7 mouse cellular contexts compared by ENCODE assay signal in the genomic region with DNA sequence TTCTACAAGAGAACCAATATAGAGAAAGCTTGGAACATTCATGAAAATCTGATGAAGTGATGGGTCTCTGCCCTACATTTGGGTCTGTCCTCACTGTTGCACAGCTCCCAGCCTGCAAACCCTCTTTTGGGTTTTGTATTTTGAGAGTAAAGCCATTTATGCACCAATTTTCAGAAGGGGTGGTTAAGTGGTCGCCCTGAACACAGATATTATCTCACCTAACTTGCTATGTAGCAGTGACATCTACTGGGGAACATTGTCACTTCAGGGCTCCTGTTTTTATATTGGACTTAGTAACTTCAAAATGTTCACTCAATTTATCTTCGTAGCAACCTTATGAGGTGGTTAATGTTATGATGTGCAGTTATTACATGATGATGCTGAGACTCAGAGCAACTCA.
DNase-seq lines count a peak whose midpoint lies in the region; ATAC-seq lines count a peak whose summit lies in the region.

No protein-coding gene starts in this region.

- H3K27ac ChIP-seq in intestine, embryonic 14.5 days (ENCODE audit: low read depth) = no peak overlapping the region
- no peak overlapping the region for H3K27ac ChIP-seq in intestine, embryonic 16.5 days (ENCODE audit: low read length)

- H3K9ac ChIP-seq in intestine, embryonic 14.5 days (ENCODE audit: low read length) = no peak overlapping the region
- no peak overlapping the region for H3K9ac ChIP-seq in intestine, embryonic 16.5 days (ENCODE audit: low read depth, low read length)

- H3K4me2 ChIP-seq in intestine, embryonic 14.5 days (ENCODE audit: low read length) = no peak overlapping the region
- H3K4me2 ChIP-seq in intestine, embryonic 16.5 days (ENCODE audit: low read depth, low read length) = no peak overlapping the region

- peak; percentile 55 for DNase-seq in intestine, embryonic 14.5 days (ENCODE audit: low spot score)
- peak; percentile 12 for DNase-seq in Muller cell, postnatal 12 days (ENCODE audit: inconsistent ontology term)
- peak; percentile 60 for DNase-seq in brain, embryonic 18.5 days (ENCODE audit: low read depth, low spot score)
- DNase-seq in layer of hippocampus, postnatal 10 days (ENCODE audit: low spot score in 2 of 2) = peak; percentile 42 to 57
- DNase-seq in ovary, adult 18-20 months (ENCODE audit: low spot score) = no peak
- DNase-seq in neural tube, embryonic 10.5 days (ENCODE audit: extremely low spot score, low spot score) = no peak

- 49% methylated on average over 2 of the region's 2 CpGs for WGBS in intestine, embryonic 14.5 days
- 45% methylated on average over 2 of the region's 2 CpGs for WGBS in intestine, embryonic 16.5 days

- H3K9me3 ChIP-seq in intestine, embryonic 14.5 days (ENCODE audit: control insufficient read depth, low read length) = no peaks in the 10 kb centered on the region
- H3K9me3 ChIP-seq in intestine, embryonic 16.5 days (ENCODE audit: control insufficient read depth, low read length) = no peaks in the 10 kb centered on the region

- H3K36me3 ChIP-seq in intestine, embryonic 14.5 days (ENCODE audit: control insufficient read depth, insufficient read depth, low read length) = no peaks in the 10 kb centered on the region
- no peaks in the 10 kb centered on the region for H3K36me3 ChIP-seq in intestine, embryonic 16.5 days (ENCODE audit: control insufficient read depth, insufficient read depth, low read length)

- peaks cover 6% of the 10 kb centered on the region; the same call in 1 of the 2 replicates for H3K4me1 ChIP-seq in intestine, embryonic 14.5 days (replicated peaks; ENCODE audit: control insufficient read depth, insufficient read depth, low read length)
- H3K4me1 ChIP-seq in intestine, embryonic 16.5 days (ENCODE audit: control insufficient read depth, insufficient read depth, low read length) = no peaks in the 10 kb centered on the region

- no peaks in the 10 kb centered on the region for H3K27me3 ChIP-seq in intestine, embryonic 14.5 days (replicated peaks; ENCODE audit: control insufficient read depth, insufficient read depth, low read length)
- no peaks in the 10 kb centered on the region for H3K27me3 ChIP-seq in intestine, embryonic 16.5 days (replicated peaks; ENCODE audit: control insufficient read depth, insufficient read depth, low read length)

- H3K4me3 ChIP-seq in intestine, embryonic 14.5 days (ENCODE audit: low read depth, low read length) = no peak overlapping the region
- no peak overlapping the region for H3K4me3 ChIP-seq in intestine, embryonic 16.5 days (ENCODE audit: low read length)

- ATAC-seq in intestine, embryonic 14.5 days (replicated peaks; ENCODE audit: low FRiP score, low TSS enrichment, low read depth) = no peak
- no peak for ATAC-seq in intestine, embryonic 16.5 days

Comparison
In these comparisons a context has a peak if more than half of its experiments do, and no peak if none do; other contexts are left out.
1. DNase-seq: peak in intestine, embryonic 14.5 days (single experiment), Muller cell, postnatal 12 days (single experiment), brain, embryonic 18.5 days (single experiment) and layer of hippocampus, postnatal 10 days (2 of 2); none in ovary, adult 18-20 months (single experiment) and neural tube, embryonic 10.5 days (single experiment).